Mouse (Mus musculus): ENCODE measurements at regions not wholly inside any gene's neighbourhood (a gene's known extent, or its start where the extent isn't known, plus 50 kb on each side); places are given as distances from the start of the nearest gene placed in this dataset.

DNA sequence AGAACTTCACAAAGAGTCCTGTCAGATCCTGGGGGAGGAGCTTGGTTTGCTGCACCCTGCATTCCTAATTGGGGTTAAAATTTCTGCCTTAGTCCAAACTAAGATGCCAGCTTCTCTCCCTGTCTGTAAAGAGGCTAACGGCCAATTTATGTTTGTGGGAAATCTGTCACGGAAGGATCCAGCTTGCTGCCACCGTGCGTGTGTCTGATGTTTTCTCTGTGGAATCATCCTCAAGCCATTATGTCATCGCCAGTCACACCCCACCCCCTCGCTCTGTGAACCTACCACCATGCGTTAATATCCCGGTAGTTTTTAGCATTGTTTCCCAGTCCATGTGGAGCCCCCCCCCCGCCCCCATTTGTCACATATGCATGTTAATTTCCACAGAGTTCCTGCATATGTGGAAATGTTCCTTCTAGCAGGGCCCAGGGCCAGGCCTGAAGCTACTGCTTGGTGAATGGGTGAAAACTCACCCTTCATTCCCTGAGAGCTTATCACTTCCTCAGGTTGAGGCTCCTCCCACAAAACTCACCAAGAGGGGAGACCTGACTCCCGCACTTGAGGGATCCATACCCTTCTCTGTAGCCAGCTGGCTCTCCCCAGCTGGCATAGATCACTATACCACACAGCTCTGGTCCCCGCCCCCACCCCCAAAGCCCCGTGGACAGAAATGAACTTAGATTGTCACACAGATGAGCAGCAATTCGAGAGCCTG is 233.4 kb downstream of the Bcl11b start:
- TF ChIP-seq POLR2A (IDR thresholded peaks at IDR 0.05; ENCODE audit: low read depth, low read length) (no peak), CTCF (IDR thresholded peaks at IDR 0.05; ENCODE audit: extremely low read depth, insufficient read length, insufficient replicate concordance, low read depth, low read length) (no peak)

Measured in small intestine, adult 2 months (tissue).